Comparison of ENCODE assay signal across 20 mouse cellular contexts in the genomic region with DNA sequence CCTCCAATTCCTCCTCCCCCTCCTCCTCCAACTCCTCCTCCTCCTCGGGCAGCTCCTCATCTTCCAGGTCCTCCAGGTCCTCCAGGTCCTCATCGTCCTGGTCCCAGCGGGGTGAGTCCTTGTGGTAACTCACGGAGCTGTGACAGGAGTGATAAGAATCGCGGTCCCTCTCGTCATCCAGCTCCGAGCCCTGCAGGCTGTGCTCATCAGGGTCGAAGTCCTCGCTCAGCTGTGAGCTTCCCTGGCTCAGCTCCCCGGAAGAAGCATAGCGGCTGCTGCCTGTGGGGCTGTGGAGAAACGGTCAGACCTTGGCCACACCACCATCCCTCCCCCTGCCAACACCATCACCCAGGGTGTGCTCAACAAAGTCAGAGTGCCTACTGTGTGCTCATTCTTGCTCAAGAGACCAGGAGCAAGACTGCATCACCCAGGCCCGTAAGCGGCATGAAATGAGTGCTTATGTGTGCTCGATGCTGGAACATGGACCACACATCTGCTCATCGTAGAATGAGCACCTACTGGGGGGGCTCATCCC. TPM values are rescaled to one million over a fixed set of nuclear protein-coding genes. Genes with fewer than 3 reads are reported as not detected.
A peak's percentile ranks its signal among the peaks of the same experiment; 100 is the strongest.
DNase-seq lines count a peak whose midpoint lies in the region; ATAC-seq and TF ChIP-seq lines count a peak whose summit lies in the region.
"Had no signal": no experiment of that assay in that cellular context is flagged by ENCODE, and none has a peak within 500 bp of the region (broad histone marks: within the 10 kb centered on the region; RNA-seq: fewer than 3 reads in every experiment).

No protein-coding gene starts in this region.

- ATAC-seq in midbrain, embryonic 11.5 days (ENCODE audit: low FRiP score) = no peak
- ATAC-seq in midbrain, embryonic 15.5 days (replicated peaks) = no peak
- ATAC-seq in liver, embryonic 12.5 days = no peak
- ATAC-seq: midbrain, embryonic 16.5 days had no signal

- TF ChIP-seq EP300 in MEL (IDR thresholded peaks at IDR 0.05; ENCODE audit: low read depth in 1 of 2, low read length in 2 of 2) = no peak

- no peaks in the 10 kb centered on the region for H3K36me3 ChIP-seq in midbrain, embryonic 11.5 days (ENCODE audit: control insufficient read depth, insufficient read depth, low read length)
- H3K36me3 ChIP-seq in midbrain, embryonic 15.5 days (replicated peaks) = peaks cover 16% of the 10 kb centered on the region; the same call in 1 of the 2 replicates
- H3K36me3 ChIP-seq in MEL (ENCODE audit: control insufficient read depth in 1 of 2, insufficient read depth in 2 of 2, low read length in 2 of 2) = no peaks in the 10 kb centered on the region
- no peaks in the 10 kb centered on the region for H3K36me3 ChIP-seq in liver, embryonic 12.5 days
- H3K36me3 ChIP-seq: heart, embryonic 10.5 days; liver, embryonic 15.5 days had no signal

- no peak overlapping the region for H3K9ac ChIP-seq in midbrain, embryonic 11.5 days (ENCODE audit: low read length)
- H3K9ac ChIP-seq in midbrain, embryonic 15.5 days = no peak overlapping the region
- H3K9ac ChIP-seq in MEL (ENCODE audit: control insufficient read depth, low read depth, low read length, poor library complexity, severe bottlenecking) = no peak overlapping the region
- no peak overlapping the region for H3K9ac ChIP-seq in liver, embryonic 12.5 days
- H3K9ac ChIP-seq: forebrain, embryonic 12.5 days; hindbrain, embryonic 13.5 days; liver, embryonic 15.5 days; neural tube, embryonic 12.5 days had no signal

- H3K9me3 ChIP-seq in midbrain, embryonic 11.5 days (ENCODE audit: control insufficient read depth, low read length) = no peaks in the 10 kb centered on the region
- H3K9me3 ChIP-seq in midbrain, embryonic 15.5 days = no peaks in the 10 kb centered on the region
- H3K9me3 ChIP-seq in MEL (replicated peaks; ENCODE audit: insufficient read depth, low read length) = no peaks in the 10 kb centered on the region
- no peaks in the 10 kb centered on the region for H3K9me3 ChIP-seq in liver, embryonic 12.5 days (replicated peaks)
- H3K9me3 ChIP-seq: forebrain, embryonic 12.5 days; heart, embryonic 10.5 days; hindbrain, embryonic 13.5 days; liver, embryonic 15.5 days; neural tube, embryonic 12.5 days had no signal

- H3K4me1 ChIP-seq in midbrain, embryonic 11.5 days (ENCODE audit: control insufficient read depth, insufficient read depth, low read length) = no peaks in the 10 kb centered on the region
- H3K4me1 ChIP-seq in midbrain, embryonic 15.5 days = 0 out of 2 replicates have a peak, but pooled peaks cover 9% of the 10 kb centered on the region
- H3K4me1 ChIP-seq in MEL (ENCODE audit: control insufficient read depth in 1 of 2, insufficient read depth in 2 of 2, low read length in 2 of 2) = no peaks in the 10 kb centered on the region
- peaks cover 28% of the 10 kb centered on the region for H3K4me1 ChIP-seq in liver, embryonic 12.5 days

- H3K79me2 ChIP-seq in MEL (ENCODE audit: control insufficient read depth, insufficient read depth, low read length, poor library complexity) = no peaks in the 10 kb centered on the region

- H3K4me3 ChIP-seq in midbrain, embryonic 11.5 days (ENCODE audit: low read depth, low read length) = no peak overlapping the region
- H3K4me3 ChIP-seq in midbrain, embryonic 15.5 days = no peak overlapping the region
- H3K4me3 ChIP-seq in MEL (ENCODE audit: control insufficient read depth in 1 of 2, insufficient read depth in 1 of 2, low read depth in 2 of 2, low read length in 2 of 2) = peak overlapping the region; percentile 38 to 59; a peak in 3 of 4 replicates
- no peak overlapping the region for H3K4me3 ChIP-seq in liver, embryonic 12.5 days
- H3K4me3 ChIP-seq: forebrain, embryonic 12.5 days; heart, embryonic 10.5 days; hindbrain, embryonic 13.5 days; liver, embryonic 15.5 days; neural tube, embryonic 12.5 days had no signal

- H3K4me2 ChIP-seq in midbrain, embryonic 11.5 days = no peak overlapping the region
- no peak overlapping the region for H3K4me2 ChIP-seq in midbrain, embryonic 15.5 days
- 0 out of 2 replicates have a peak overlapping the region, but pooled peaks have one; percentile 6 for H3K4me2 ChIP-seq in liver, embryonic 12.5 days
- H3K4me2 ChIP-seq: forebrain, embryonic 12.5 days; hindbrain, embryonic 13.5 days; liver, embryonic 15.5 days; neural tube, embryonic 12.5 days had no signal

- peak; percentile 34 for DNase-seq in cerebellum, adult 9-11 months
- no peak for DNase-seq in cerebellum, postnatal 36 days
- peak; percentile 81 for DNase-seq in midbrain, embryonic 11.5 days (ENCODE audit: low spot score, missing footprints)
- peak; percentile 54 for DNase-seq in MEL (ENCODE audit: low read depth, low spot score)
- no peak for DNase-seq in neural tube, embryonic 10.5 days (ENCODE audit: extremely low spot score, low spot score)
- DNase-seq in lung, postnatal 36 days = no peak
- DNase-seq: cerebellum, adult 8-10 months; embryo, embryonic 11 days; gastrocnemius, postnatal 36 days; heart, postnatal 10 days had no signal

- no peak for TF ChIP-seq POLR2A in MEL (IDR thresholded peaks at IDR 0.05; ENCODE audit: control insufficient read depth in 1 of 2, insufficient read depth in 1 of 2, low read depth in 1 of 2, low read length in 2 of 2, poor library complexity in 1 of 2)

- no peak for TF ChIP-seq CTCF in MEL (IDR thresholded peaks at IDR 0.05 in 2 of 3, conservative IDR thresholded peaks at IDR 0.05 in 1 of 3; ENCODE audit: control insufficient read depth in 1 of 3, insufficient read depth in 1 of 3, low read depth in 2 of 3, low read length in 3 of 3, poor library complexity in 1 of 3, severe bottlenecking in 1 of 3)

- WGBS in midbrain, embryonic 11.5 days = 35% methylated on average over 17 of the region's 17 CpGs
- 32% methylated on average over 17 of the region's 17 CpGs for WGBS in midbrain, embryonic 15.5 days
- 20% methylated on average over 17 of the region's 17 CpGs for WGBS in liver, embryonic 12.5 days (ENCODE audit: insufficient replicate concordance)

- H3K27me3 ChIP-seq in midbrain, embryonic 11.5 days (ENCODE audit: control insufficient read depth, insufficient read depth, low read length) = peaks cover 53% of the 10 kb centered on the region
- H3K27me3 ChIP-seq in midbrain, embryonic 15.5 days (replicated peaks) = peaks cover 42% of the 10 kb centered on the region
- H3K27me3 ChIP-seq in MEL (ENCODE audit: control insufficient read depth in 1 of 2, insufficient read depth in 2 of 2, low read length in 2 of 2) = no peaks in the 10 kb centered on the region; a peak in 1 of 4 replicates
- H3K27me3 ChIP-seq in liver, embryonic 12.5 days (replicated peaks) = peaks cover 95% of the 10 kb centered on the region

- no peak for TF ChIP-seq RAD21 in MEL (IDR thresholded peaks at IDR 0.05; ENCODE audit: low read depth, low read length)

- H3K27ac ChIP-seq in midbrain, embryonic 11.5 days (ENCODE audit: low read depth, low read length) = no peak overlapping the region
- H3K27ac ChIP-seq in midbrain, embryonic 15.5 days = no peak overlapping the region
- H3K27ac ChIP-seq in MEL (ENCODE audit: control insufficient read depth, low read depth, low read length) = no peak overlapping the region
- H3K27ac ChIP-seq in liver, embryonic 12.5 days = no peak overlapping the region
- H3K27ac ChIP-seq: forebrain, embryonic 12.5 days; heart, embryonic 10.5 days; hindbrain, embryonic 13.5 days; liver, embryonic 15.5 days; neural tube, embryonic 12.5 days; stomach, postnatal 0 days had no signal

RNA-seq across cellular contexts. Expression of a gene that starts 13.0 kb away (rescaled TPM):
- polyA plus RNA-seq in midbrain, embryonic 11.5 days (2014; fragmentation: Nextera tagmentation; extraction: Ambion mirVana) = 5.4 and 6.5 TPM in 2 replicates
- 26.9 and 27.4 TPM in 2 replicates for polyA plus RNA-seq in midbrain, embryonic 15.5 days (2015; fragmentation: Nextera tagmentation; extraction: Ambion mirVana)
- total RNA-seq in MEL (2012; rRNA removed) = 0.81 and 0.92 TPM in 2 replicates
- 1 to 10 TPM in 1 of 2 experiments, not detected in 1; 3.6 TPM for polyA plus RNA-seq in MEL (2012; ENCODE audit: insufficient read depth in 1 of 2, insufficient read length in 2 of 2, low read depth in 1 of 2, low replicate concordance in 2 of 2, missing spikeins in 1 of 2)
- 0.22 and 0.31 TPM in 2 replicates for polyA plus RNA-seq in liver, embryonic 12.5 days (2016; fragmentation: Nextera tagmentation; extraction: Ambion mirVana)
- total RNA-seq: gastrocnemius, postnatal 36 days had no signal

RNA-seq across cellular contexts. Expression of a gene that starts 17.5 kb away (rescaled TPM):
- polyA plus RNA-seq in midbrain, embryonic 11.5 days (2014; fragmentation: Nextera tagmentation; extraction: Ambion mirVana) = 1.3 and 1.7 TPM in 2 replicates
- polyA plus RNA-seq in midbrain, embryonic 15.5 days (2015; fragmentation: Nextera tagmentation; extraction: Ambion mirVana) = 5.2 and 5.8 TPM in 2 replicates
- 4.2 and 5.1 TPM in 2 replicates for total RNA-seq in MEL (2012; rRNA removed)
- 10 to 100 TPM in 1 of 2 experiments, not detected in 1; 12.4 TPM for polyA plus RNA-seq in MEL (2012; ENCODE audit: insufficient read depth in 1 of 2, insufficient read length in 2 of 2, low read depth in 1 of 2, low replicate concordance in 2 of 2, missing spikeins in 1 of 2)
- polyA plus RNA-seq in liver, embryonic 12.5 days (2016; fragmentation: Nextera tagmentation; extraction: Ambion mirVana) = 9.2 and 10.4 TPM in 2 replicates

RNA-seq across cellular contexts. Expression of a gene that starts 30.4 kb away (rescaled TPM):
- 0.44 and 0.48 TPM in 2 replicates for polyA plus RNA-seq in midbrain, embryonic 11.5 days (2014; fragmentation: Nextera tagmentation; extraction: Ambion mirVana)
- polyA plus RNA-seq in midbrain, embryonic 15.5 days (2015; fragmentation: Nextera tagmentation; extraction: Ambion mirVana) = 0.37 and 1.5 TPM in 2 replicates
- 0.54 and 0.69 TPM in 2 replicates for total RNA-seq in MEL (2012; rRNA removed)
- polyA plus RNA-seq in MEL (2012; ENCODE audit: insufficient read depth in 1 of 2, insufficient read length in 2 of 2, low read depth in 1 of 2, low replicate concordance in 2 of 2, missing spikeins in 1 of 2) = 1 to 10 TPM in 1 of 2 experiments, not detected in 1; 4.4 TPM
- 1.5 and 2.1 TPM in 2 replicates for polyA plus RNA-seq in liver, embryonic 12.5 days (2016; fragmentation: Nextera tagmentation; extraction: Ambion mirVana)
- polyA plus RNA-seq: forebrain, embryonic 12.5 days; limb, embryonic 11.5 days; neural tube, embryonic 12.5 days had no signal

RNA-seq across cellular contexts. Expression of a gene that starts 43.0 kb away (rescaled TPM):
- polyA plus RNA-seq in midbrain, embryonic 11.5 days (2014; fragmentation: Nextera tagmentation; extraction: Ambion mirVana) = 0.38 and 0.63 TPM in 2 replicates
- 0.27 and 0.36 TPM in 2 replicates for polyA plus RNA-seq in midbrain, embryonic 15.5 days (2015; fragmentation: Nextera tagmentation; extraction: Ambion mirVana)
- total RNA-seq in MEL (2012; rRNA removed) = 0.10 and 0.19 TPM in 2 replicates
- under 1 TPM in 1 of 2 experiments, not detected in 1; 0.84 TPM for polyA plus RNA-seq in MEL (2012; ENCODE audit: insufficient read depth in 1 of 2, insufficient read length in 2 of 2, low read depth in 1 of 2, low replicate concordance in 2 of 2, missing spikeins in 1 of 2)
- 3.6 and 4.2 TPM in 2 replicates for polyA plus RNA-seq in liver, embryonic 12.5 days (2016; fragmentation: Nextera tagmentation; extraction: Ambion mirVana)

RNA-seq across cellular contexts. Expression of a gene that starts 47.8 kb away (rescaled TPM):
- 39.5 and 42.8 TPM in 2 replicates for polyA plus RNA-seq in midbrain, embryonic 11.5 days (2014; fragmentation: Nextera tagmentation; extraction: Ambion mirVana)
- polyA plus RNA-seq in midbrain, embryonic 15.5 days (2015; fragmentation: Nextera tagmentation; extraction: Ambion mirVana) = 70.5 and 74.5 TPM in 2 replicates
- total RNA-seq in MEL (2012; rRNA removed) = 37.8 and 50.9 TPM in 2 replicates
- polyA plus RNA-seq in MEL (2012; ENCODE audit: insufficient read depth in 1 of 2, insufficient read length in 2 of 2, low read depth in 1 of 2, low replicate concordance in 2 of 2, missing spikeins in 1 of 2) = 100 to 1,000 TPM in 1 of 2 experiments, 10 to 100 TPM in 1; 59.0 to 102 TPM
- 29.0 and 30.1 TPM in 2 replicates for polyA plus RNA-seq in liver, embryonic 12.5 days (2016; fragmentation: Nextera tagmentation; extraction: Ambion mirVana)

Comparison
In these comparisons a context has a peak if more than half of its experiments do, and no peak if none do; other contexts are left out.
1. DNase-seq: peak in cerebellum, adult 9-11 months (single experiment), midbrain, embryonic 11.5 days (single experiment) and MEL (single experiment); none in cerebellum, postnatal 36 days (0 of 2), neural tube, embryonic 10.5 days (single experiment) and lung, postnatal 36 days (single experiment).
2. H3K4me3 ChIP-seq: peak in MEL (2 of 2); none in midbrain, embryonic 11.5 days (single experiment), midbrain, embryonic 15.5 days (single experiment) and liver, embryonic 12.5 days (single experiment).